Mouse (Mus musculus): ENCODE results near the gene Hist1h2ag.
"Not testable (repeated sequence)": the region's sequence is repeated elsewhere in the genome, so short reads cannot be mapped to it uniquely, and the experiment has no call there.

The Hist1h2ag gene

DNA sequence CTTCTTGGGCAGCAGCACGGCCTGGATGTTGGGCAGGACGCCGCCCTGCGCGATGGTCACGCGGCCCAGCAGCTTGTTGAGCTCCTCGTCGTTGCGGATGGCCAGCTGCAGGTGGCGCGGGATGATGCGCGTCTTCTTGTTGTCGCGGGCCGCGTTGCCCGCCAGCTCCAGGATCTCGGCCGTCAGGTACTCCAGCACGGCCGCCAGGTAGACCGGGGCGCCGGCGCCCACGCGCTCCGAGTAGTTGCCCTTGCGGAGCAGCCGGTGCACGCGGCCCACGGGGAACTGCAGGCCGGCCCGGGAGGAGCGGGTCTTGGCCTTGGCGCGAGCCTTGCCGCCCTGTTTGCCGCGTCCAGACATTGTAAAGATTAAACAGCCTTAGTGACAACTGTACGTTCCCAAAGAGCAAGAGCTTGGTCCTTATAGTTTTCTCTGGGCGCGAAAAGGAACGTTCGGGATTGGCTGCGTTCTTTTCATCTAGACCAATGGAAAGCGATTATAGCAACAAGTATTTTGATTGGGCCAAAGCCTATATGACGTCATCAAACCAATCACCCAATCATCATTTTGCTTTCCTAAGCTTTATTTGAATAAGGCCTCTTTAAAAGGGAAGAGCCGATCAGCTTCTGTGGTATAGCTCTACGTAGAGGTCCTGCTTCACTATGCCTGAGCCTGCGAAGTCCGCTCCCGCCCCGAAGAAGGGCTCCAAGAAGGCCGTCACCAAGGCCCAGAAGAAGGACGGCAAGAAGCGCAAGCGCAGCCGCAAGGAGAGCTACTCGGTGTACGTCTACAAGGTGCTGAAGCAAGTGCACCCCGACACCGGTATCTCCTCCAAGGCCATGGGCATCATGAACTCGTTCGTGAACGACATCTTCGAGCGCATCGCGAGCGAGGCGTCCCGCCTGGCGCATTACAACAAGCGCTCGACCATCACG, at the start of gene Hist1h2ag, which contains the start of gene Hist1h2bj:
TSS of gene Hist1h2ag (minus strand) at position 377 of the 935 bp plus-strand sequence.
TSS of gene Hist1h2bj (plus strand) at position 647 of the 935 bp plus-strand sequence.
- peak; percentile 99 for DNase-seq (ENCODE audit: low read depth)

DNA sequence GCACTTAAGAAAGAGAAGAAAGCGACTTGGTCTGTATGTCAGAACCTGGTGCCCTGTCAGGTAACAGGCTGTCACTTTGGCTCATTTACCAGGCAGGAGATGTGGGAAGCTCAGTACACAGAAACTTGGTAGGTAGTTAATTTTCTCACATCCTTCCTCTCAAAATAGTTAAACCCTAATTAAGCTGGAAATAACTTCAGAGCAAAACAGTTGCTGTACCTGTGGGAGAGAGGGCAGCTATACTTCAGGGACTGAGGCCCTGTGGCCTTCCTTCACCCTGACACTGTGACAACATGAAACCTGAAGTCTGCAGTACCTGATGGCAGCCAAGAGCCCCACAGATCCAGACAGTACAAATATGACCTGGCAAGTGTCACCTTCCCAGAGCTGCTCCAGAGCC, 41.4 kb upstream of the Hist1h2ag start, which contains the start of gene Vmn1r188:
TSS of gene Vmn1r188 (plus strand) at position 301 of the 400 bp plus-strand sequence.
- not testable (repeated sequence) for DNase-seq (ENCODE audit: low read depth)

DNA sequence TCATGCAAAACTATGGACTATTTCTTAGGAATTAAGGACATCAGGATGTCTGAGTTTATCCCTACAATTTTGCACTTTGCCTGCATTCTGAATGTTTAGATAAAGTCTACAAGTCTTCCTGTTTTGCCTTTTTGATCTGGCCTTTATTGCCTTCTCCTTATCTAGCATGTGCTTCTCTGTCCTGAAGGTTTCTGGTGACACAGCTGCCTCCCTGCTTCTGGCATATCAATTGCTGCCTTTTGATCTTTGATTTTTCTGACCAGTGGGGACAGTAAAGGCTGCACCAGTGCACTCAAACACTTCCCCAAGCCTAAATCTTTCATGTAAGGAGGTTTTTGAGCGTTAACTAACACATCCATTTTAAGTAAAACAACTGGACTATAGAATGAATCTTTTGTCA, 20.7 kb upstream of the Hist1h2ag start:
- no peak for DNase-seq (ENCODE audit: low read depth)

DNA sequence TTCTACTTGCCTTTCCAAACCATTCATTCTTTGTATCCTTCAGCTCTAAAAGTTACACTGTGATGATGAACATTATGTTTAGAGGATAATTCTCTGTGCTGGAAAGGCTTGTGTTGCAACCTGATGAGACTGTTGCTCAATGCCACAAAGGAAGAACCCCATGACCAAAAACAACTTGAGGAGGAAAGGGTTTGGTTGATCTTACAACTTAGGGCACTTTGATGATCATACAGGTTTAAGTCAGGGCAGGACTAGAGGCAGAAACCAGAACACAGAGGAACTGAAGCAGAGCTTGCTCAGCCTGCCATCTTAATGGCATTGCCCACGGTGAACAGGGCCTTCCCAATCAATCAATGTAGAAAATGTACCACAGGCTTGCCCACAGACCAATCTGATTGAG, 18.7 kb upstream of the Hist1h2ag start:
- no peak for DNase-seq (ENCODE audit: low read depth)

DNA sequence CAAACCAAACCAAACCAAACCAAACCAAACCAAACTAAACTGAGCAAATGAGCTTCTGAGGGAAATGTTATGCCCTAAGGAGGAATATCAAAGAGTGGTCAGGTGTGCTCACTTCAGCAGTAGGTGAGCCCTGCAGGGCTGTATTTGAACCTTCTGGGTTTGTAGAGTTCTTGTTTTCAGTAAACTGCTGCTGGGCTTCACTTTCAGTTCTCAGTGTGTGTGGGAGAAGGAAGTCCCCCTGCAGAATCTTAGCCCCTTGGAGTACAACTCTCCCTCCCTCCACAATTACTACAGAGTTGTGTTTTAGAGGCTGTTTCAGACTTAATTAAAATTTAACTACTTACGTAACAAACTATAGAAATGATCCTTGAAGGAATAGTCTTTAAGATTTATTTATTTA, 11.0 kb upstream of the Hist1h2ag start:
- no peak for DNase-seq (ENCODE audit: low read depth)

DNA sequence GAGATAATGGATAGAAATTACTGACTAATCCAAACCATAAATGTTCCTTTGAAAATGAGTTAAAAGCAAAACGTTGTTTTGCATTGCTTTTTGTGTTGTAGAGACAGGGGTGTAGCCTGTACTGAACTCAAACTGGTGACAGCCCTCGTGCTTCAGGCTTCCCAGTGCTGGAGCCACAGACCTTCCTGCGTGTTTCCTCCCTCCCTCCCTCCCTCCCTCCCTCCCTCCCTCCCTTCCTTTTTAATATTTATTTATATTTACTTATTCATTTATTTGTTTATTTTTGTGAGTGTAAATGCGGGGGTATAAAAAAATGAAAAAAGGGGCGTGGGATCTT, 8.7 kb upstream of the Hist1h2ag start:
- no peak for DNase-seq (ENCODE audit: low read depth)

DNA sequence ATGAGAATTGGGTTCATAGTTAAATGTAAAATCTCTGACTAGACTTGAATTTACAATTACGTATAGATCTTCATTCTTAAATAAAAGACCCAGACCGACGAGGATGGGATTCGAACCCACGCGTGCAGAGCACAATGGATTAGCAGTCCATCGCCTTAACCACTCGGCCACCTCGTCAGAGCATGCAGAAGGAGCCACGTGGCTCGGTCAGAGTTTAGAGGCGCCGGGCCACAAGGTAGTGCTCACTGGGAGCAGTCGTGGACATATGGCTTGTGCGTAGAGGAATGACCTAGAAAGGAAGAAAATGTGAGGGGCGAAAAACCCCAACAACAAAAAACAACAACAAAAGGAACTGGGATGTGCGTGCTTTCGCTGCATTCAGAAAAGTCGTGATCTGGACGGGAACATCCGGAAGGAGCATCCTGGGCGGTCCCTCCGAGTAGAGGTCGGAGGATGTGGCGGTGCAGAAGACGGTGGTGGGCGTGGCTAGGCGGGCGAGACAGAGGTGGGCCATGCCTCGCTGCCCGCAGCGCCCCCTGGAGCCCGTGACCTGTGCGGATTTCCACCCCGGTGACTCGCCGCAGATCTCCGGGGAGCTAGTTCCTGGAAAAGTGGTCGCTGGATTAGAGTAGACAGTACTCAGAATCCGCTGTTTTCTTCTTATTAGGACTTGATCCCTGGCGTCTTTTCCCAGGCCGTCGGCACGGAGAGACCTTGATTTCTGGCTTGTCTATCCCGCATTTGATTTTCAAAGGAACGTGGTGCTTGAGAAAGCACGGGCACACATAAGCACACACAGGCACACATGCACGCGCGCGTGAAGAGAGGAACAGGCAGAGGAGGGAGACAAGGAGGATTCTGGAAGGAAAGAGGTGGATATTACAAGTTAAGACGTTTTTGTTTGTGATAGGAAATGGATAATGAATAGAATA, 8.1 kb upstream of the Hist1h2ag start:
- DNase-seq (ENCODE audit: low read depth) = peak; percentile 67

DNA sequence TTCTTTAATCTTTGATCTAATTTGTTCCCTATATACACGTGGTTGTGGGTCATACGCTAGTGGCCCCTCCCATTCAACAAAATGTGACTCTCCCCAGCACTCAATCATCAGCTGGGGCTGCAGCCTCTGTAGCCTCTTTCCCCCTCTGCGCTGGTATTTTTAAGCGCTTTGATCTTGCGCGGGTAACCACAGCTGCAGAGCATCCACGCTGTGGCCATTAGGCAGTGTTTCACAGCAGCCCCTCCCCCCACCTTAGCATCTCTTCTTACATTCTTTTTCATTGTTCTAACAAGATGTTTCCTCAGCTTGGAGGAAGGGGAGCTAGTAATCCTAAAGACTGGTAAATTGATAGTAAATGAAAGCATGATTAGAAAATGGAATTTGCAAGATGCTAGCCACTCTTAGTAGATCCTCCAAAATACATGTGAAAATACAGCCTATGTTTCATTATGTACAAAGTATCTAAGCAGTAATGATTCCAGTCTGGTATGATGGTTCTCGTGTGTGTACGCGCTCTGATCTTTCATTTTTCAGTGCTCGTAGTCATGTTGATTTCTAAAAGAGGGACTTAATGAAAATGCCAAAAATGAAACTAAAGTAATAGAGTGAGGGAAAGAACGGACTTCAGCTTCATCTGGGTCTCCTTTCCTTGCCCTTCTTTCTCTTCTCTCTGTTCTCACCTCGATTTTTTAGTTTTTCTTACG, 7.1 kb upstream of the Hist1h2ag start:
- DNase-seq (ENCODE audit: low read depth) = no peak

DNA sequence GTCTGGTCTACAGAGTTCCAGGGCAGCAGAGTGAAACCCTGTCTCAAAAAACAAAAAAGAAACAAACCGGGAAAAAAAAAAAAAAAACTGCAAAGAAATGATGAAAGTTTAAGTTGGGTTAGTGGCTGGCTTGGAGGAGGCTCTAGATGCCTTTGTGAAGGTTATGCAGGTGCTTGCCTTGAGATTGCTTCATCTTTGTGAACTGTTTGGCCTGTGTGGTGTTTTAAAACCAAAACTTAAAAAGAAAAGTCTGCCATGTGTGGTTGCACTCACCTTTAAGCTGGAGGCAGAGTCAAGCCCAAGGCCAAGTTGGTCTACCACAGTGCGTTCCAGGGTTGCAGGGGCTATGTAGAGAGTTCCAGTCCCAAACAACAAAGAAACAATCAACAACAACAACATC, 6.3 kb upstream of the Hist1h2ag start:
- no peak for DNase-seq (ENCODE audit: low read depth)

DNA sequence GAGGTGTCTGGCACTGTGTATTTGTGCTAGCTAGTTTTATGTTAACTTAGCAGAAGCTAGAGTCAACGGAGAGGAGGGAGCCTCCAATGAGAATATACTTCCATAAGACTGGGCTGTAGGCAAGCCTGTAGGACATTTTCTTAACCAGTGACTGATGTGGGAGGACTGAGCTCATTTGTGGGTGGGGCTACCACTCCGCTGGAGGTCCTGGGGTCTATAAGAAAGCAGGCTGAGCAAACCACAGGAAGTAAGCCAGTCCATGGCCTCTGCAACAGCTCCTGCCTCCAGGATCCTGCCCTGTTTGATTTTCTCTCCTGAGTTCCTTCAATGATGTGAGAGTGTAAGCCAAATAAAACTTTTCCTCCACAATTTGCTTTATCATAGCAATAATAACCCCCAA, 2.6 kb upstream of the Hist1h2ag start:
- no peak for DNase-seq (ENCODE audit: low read depth)

DNA sequence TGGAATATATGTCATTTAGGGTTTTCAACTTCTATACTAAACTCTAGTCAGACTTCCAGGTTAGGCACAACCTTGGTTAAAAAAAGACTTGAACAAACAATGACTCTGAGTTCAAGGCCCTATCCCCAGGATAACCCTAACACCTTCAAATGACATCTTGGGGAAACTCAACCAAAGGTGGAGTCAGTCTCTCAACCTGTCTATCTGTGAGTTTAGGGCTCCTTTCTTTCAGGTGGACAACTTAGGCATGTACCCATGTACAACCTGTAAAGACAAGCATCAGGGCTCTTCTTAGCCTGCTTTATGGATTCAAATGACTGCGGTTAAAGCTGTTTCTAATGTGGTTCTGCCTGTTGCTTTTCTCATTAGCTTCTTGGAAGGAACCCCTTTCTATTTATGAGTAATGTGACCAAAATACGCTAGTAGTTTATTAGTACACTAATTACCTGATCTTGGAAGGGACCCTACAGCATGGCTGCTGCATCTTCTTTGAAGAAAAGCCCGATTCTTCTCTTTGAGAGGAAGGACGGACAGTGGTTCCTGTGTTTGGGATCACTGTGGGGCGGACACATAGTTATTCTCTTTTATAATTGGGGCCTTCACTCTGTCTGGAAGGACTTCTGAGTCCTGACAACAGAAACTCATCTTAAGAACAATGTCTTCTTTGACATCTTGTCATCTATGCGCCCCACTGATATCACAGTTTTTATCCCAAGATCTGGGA, 1.9 kb upstream of the Hist1h2ag start:
- no peak for DNase-seq (ENCODE audit: low read depth)

DNA sequence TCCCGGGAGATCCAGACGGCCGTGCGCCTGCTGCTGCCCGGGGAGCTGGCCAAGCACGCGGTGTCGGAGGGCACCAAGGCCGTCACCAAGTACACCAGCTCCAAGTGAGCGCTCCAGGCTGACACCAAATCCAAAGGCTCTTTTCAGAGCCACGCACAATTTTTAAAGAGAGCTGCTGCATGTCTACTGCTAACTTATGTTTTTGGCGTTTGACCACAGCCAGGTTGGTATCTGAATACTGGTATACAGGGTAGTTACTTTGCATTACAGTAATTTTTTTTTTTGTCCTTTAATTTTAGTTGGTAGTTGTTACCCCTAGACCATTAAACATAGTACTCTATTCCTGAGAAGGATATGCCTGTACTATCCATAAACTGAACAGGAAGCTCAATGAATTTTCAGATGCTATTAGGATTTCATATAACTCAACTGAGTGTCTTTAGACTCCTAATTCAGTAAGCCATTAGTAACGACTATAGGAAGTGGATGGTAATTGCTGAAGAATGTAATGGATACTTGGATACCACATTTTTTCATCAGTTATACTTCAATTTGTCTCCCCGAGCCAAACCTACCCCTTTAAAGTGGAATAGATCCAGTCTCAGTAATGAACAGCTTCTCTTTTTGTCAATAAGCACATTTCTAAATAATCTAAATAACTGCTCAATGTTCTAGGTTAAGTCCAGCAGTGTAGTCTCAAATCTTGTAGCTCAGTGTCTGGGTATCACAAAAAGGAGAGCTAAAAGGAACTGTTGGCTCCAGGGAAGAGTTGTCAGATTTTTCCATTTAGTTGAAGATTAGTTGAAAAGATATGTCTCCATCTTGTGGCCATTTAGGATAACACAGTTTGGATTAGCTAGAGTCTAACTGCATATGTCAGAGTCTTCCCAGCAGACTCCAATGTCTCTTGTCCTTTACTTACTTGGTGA, 1.0 kb upstream of the Hist1h2ag start:
- DNase-seq (ENCODE audit: low read depth) = no peak

DNA sequence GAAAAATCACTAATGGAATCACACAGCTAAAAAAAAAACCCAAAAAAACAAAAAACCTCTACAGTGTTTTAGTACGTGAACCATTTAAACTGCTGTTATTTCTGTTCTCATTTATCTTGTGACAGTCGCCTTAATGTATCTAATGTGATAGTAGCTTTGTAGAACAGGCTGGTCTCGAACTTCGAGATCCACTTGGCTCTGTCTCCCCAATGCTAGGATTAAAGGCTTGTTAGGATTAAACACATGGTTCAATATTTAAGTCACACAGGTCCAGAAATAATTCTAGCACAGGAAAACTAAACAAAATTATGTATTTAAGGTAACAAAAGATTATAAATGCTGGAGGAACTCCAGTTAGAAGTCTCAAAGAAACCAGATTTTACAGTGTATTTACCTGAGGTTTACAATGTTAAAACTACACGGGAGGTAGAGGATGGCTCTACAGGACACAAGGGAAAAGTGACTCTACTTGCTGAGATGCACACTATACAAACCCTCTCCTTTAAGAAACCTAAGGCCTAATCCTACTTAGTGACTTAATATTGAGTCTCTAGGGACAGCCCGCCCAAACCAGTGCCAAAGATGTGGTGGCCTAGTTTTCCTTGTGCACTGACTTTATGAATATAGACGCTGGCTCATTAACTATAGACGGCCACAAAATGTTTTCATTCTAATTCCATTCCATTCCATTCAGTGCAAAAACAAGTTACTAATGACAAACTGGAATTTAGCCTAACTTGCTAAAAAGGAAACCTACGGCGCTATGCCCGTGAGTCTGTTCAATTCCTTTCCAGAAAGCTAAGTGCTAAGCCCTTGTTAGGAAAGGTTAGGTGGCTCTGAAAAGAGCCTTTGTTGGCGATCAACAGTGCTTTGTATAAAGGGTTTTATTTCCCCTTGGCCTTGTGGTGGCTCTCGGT, 835 bp downstream of the Hist1h2ag start:
- DNase-seq (ENCODE audit: low read depth) = no peak

DNA sequence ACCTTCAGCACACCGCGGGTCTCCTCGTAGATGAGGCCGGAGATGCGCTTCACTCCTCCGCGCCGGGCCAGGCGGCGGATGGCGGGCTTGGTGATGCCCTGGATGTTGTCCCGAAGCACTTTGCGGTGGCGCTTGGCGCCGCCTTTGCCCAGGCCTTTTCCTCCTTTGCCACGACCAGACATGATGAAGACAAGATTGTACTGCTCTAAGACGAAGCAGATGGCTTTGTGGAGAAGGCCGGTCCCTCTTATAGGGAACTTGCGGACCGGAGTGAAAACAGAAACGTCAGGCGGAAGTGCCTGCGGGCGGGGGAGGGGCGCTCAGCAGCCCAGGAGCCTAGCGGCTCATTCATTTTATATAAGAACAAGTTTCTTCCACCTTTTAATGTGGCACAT, 1.6 kb downstream of the Hist1h2ag start, which contains the start of gene Hist1h4i:
TSS of gene Hist1h4i (minus strand) at position 221 of the 395 bp plus-strand sequence.
- DNase-seq (ENCODE audit: low read depth) = peak; percentile 85

DNA sequence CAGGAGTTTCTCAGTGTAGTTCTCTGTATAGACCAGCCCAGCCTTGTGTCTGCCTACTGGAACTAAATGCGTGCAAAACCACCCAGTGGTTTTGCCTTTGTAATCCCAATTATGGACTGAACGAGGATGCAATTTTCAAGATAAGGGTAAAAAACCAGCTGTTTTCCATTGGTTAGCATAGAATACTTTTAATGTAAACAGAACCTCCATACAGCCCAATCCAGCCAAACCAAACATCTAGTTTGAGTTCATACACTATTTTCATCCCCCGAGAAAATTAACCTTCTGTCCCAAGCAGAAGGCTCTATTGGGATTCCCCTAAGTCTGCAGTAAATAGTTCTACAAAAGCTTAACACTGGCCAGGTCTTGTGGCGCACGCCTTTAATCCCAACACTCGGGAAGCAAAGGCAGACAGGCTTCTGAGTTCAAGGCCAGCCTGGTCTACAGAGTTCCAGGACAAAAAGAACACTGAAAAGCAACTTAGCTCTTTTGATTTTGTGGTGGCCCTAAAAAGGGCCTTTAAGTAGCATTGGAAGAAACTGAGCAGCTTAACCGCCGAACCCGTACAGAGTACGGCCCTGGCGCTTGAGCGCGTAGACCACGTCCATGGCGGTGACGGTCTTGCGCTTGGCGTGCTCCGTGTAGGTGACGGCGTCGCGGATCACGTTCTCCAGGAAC, 2.1 kb downstream of the Hist1h2ag start:
- DNase-seq (ENCODE audit: low read depth) = no peak

DNA sequence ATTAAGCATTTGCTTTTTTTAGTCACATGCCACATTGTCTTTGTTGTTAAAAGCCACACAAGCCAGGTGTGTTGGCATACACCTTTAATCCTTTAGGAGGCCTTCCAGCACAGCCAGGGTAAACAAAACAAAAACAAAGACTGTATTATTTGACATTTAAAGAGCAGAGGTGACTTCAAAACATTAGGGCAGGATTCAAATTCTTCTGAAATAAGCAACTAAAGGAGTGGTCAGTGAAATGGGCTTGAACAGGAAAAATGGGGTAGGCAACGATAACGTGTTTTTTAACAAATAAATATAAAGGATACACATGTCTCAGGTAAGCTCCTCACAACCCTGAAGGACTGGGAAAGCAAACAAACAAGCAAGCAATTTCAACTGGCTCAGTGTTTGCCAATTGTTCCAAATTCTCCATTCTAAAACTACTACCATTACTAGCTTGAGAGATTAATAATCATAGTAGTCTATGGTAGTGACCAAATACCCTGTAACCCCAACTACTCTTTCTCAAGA, 2.7 kb downstream of the Hist1h2ag start:
- DNase-seq (ENCODE audit: low read depth) = no peak

DNA sequence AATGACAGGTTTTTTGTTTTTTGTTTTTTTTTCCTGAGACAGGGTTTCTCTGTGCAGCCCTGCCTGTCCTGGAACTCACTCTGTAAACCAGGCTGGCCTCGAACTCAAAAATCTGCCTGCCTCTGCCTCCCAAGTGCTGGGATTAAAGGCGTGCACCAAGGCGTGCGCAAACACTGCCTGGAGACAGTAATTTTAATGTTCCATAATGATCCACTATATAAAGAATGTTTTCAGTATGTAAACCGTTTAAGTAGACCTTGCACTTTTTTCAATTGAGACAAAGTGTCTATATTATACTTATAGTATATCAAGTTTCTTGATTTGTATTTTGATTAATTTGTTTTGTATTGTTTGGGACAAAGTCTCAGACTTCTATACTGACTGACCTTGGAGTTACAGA, 3.4 kb downstream of the Hist1h2ag start:
- no peak for DNase-seq (ENCODE audit: low read depth)

DNA sequence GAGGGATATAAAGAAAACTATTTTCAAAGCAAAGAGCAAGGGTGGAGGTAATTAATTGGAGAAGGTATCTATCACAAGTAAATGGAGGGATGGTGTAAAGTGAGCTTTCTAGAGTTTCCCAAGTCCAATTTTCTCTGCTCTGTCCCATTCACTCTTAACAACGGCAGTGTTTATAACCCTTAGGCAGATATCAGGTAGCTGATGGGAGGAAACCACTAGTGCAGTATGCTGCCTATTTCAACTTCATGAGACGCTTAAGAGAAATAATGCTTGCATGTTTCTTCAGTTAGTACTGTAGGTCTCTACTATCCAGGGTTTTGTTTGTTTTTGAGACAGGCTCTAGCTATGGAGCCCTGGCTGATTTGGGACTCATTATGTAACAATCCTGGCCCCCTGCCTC, 5.3 kb downstream of the Hist1h2ag start:
- no peak for DNase-seq (ENCODE audit: low read depth)

All from fibroblast of lung, adult 2 months (primary cell).